Mouse (Mus musculus) urinary bladder, postnatal 10 days (tissue): ENCODE data around the gene Thrsp.

Source experiments
- DNase-seq: peaks from one replicate; pipeline ENCODE4 v3.0.0; 2022; ENCODE audit warnings: low spot score

Thrsp gene

GRCm38 (mm10) chr7:97418717-97419116, 1.2 kb upstream of the Thrsp start:
- no peak for DNase-seq

DNA sequence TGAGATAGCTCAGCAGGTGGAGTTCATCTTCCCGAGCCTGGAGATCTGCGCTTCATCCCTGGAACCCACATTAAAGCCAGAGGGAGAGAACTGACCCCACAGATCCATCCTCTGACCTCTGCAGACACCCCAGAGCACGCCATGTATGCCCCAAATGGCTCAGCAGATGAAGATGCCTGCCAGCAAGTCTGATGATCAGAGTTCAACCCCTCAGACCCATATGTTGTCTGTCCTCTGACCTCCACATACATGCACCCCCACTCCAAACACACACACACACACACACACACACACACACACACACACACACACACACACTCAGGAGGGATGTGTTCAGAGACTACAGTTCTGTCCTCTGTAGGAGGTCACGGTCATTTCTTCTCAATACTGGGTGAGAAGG, 1.1 kb downstream of the Thrsp start:
- DNase-seq, result no peak

DNA sequence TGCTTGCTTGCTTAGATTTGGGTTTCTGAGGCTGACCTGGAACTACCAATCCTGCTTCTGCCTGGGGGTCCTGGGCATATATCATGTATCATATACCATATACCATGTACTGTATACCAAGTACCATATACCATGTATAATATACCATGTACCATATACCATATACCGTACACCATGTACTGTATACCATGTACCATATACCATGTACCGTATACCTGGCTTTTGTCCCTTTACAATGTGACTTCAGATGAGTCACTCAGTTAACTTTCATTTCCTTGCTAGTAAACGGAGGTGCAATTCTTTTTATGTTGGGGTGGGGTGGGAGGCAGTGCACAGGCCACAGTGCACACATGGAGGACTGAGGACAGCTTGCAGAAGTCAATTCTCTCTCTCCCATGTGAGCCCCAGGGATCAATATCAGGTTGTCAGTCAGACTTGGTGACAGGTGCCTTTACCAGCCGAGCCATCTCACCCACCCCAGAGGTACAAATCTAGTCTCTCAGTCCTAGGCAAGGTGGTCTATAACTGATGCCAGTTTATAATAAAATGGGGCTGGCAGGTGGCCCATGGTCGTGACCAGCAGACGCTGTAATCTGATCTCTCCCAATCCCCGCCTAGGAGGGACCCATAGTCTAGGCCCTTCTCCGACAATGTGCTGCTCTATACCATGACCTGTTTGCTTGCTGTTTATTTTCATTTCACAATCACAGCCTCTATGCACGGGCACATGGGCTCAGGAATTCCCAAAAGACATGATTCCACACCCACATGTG, 2.4 kb downstream of the Thrsp start:
- no peak for DNase-seq

GRCm38 (mm10) chr7:97414426-97414825, 3.1 kb downstream of the Thrsp start:
- no peak for DNase-seq

GRCm38 (mm10) chr7:97413981-97414380, 3.5 kb downstream of the Thrsp start:
- DNase-seq, result no peak

GRCm38 (mm10) chr7:97411575-97411974, 6.0 kb downstream of the Thrsp start:
- DNase-seq, result no peak

DNA sequence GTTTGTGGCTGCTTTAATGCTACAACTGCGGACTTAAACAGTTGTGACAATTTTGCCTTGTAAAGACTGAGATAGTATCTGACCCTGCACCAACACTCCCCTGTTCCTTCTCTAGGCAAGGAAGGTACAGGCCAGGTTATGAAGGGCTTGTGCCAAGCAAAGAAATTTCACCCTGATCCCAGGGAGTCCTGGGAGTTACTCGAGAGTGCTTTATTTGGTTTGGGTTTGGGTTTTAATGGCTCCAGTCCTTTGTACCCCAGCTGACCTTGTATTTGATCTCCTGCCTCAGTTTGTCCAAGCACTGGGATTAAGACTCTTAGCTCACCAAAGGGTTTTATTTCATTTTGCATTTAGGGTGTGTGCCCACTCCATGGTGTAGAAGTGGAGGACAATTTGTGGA, 6.4 kb downstream of the Thrsp start:
- DNase-seq, result no peak

DNA sequence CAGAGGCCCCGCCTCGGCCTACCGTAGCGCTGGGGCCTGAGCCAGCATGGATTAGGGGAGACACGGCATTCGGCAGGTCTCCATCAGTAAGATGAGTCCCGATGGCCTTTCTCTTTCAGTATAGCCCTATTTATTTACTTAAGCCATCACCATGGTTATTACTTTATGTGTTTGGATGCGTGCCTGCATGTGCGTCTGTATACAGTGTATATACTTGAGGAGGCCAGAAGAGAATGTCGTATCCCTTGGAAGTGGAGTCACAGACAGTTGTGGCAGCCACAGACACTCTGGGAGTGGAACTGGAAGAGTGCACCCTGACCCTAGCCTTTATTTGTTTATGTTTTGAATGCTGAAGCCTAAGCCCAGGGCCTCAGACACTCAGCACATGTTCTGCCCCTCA, 10.4 kb downstream of the Thrsp start:
- DNase-seq, result no peak

DNA sequence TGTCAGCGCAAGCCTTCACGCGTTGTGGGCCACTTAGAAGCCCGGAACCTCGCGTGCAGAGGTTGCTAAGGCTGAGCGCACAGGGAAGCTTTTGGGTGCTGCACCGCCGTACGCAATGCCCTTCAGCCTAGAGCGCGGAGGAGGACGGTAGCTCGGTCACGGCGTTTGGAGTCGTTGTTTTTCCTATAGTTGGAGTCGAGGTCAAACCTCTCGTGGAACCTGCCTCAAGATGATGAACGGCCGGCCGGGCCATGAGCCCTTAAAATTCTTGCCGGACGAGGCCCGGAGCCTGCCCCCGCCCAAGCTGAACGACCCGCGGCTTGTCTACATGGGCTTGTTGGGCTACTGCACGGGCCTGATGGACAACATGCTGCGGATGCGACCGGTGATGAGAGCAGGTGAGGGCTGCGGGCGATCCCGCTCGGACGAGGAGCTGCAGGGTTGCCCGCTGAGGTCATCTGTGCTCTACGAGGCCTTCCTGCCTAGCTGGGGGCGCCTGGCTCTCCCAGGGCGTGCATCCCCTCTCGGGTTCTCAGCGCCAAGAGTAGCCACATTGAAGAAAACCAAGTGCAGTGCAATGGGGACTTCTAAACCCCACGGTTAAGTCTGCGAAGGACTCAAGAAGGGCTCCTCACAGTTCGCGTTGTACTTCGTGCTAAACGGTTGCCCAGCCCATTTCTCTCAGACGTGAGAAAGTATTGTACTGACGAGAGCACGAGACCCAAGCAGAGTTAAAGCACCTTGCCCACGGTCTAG, 17.4 kb downstream of the Thrsp start, which contains the start of gene Ndufc2:
Gene Ndufc2 (plus strand): TSS at position 44 of the 756 bp plus-strand sequence.
- DNase-seq, result no peak

DNA sequence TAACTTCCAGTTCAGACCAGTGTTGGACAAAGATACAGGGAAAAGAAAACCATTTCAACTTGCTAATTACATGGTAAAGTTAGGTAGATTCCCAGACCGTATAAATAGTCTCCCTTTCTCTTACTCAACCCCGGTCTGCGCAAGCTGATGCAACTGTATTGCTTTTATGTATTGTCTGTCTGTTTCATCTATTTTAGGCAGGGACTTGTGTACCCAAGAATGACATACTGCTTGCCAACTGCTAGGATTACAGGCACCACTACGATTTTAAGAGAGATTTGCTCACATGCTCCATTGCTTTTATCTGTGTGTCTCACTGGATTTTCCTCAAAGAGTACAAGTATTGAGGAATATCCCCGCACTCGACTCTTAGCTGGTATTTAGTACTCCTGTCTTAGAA, 18.6 kb downstream of the Thrsp start:
- no peak for DNase-seq

DNA sequence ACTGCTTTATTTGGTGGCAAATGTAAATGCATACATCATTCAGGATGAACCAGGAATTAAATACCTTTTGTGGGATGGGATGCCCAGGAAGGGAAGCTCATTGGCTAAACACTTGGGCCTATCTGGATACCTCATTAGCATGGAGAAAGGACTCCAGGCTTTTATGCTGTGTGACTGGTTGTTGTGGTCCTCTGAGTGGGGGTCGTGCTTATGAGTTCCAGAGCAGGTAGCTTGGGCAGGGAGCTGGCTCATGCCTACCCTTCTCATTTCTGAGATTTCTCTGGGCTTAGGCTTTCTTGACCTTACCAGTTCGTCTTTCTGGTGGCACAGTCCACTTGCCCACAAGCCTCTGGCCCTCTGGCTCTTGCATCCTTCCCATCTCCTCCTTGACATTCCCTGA, 23.2 kb downstream of the Thrsp start:
- DNase-seq, result no peak

DNA sequence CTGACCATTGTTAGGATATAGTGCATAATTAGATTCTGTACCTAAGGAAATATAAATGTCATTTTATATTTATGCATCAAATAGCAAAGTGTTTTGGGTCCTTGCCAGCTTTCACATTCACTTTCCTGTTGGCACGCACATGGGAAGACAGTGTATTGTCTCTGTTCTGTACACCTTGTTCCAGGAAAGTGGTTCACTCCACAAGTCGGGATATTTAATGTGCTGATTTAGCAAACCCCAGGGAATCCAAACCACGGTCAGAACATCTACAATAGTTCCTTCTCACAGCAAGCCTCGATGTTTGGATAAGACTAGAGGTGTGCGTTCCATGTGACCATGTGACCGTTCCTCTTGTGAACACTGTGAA, 25.5 kb downstream of the Thrsp start:
- no peak for DNase-seq

- no peak for DNase-seq
Measured at GRCm38 (mm10) chr7:97391293-97392078, 26.0 kb downstream of the Thrsp start.

DNA sequence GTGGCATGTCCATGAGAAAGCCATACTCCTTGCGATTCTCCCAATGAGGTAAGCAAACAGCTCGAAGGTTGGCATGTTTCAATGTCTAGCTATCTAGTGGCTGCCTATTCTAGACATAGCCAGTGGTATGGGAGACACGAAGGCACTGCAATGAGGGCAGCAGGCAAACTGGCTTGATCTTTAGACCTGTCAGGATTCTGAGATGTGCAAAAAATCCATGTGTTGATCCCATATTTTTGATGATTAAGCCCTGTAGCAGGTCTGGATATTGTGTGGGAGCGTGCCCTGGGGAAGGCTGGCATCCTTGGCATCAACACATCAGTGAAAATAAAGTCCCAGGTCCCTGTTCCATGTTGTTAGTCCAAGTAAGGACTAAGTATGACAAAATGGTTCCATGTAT, 29.0 kb downstream of the Thrsp start:
- no peak for DNase-seq

DNA sequence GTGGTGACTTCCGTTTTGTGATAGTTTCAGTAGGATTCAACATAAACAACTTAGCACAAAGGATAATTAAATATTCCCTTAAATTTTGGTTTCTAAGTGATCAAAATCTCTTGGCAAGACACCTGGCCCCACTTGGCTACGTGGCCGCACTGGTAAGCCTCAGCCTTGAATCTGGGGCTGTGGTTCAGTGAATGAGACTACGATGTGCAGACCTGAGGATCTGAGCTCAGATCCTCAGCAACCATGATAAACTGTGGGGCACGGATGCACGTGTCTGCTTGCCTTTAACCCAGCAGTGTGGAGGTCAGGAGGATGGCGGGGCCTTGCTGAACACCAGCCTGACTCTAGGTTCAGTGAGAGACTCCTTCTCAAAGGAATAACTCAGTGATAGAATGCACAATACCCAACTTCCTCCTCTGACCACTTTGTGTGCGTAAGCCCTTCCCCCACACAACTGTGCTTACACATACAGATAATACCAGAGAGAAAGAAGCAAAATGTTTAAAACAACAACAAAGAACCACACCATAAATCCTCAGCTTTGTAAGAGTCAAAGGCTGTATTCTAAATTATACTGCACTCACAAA, 29.9 kb downstream of the Thrsp start:
- DNase-seq, result no peak

DNA sequence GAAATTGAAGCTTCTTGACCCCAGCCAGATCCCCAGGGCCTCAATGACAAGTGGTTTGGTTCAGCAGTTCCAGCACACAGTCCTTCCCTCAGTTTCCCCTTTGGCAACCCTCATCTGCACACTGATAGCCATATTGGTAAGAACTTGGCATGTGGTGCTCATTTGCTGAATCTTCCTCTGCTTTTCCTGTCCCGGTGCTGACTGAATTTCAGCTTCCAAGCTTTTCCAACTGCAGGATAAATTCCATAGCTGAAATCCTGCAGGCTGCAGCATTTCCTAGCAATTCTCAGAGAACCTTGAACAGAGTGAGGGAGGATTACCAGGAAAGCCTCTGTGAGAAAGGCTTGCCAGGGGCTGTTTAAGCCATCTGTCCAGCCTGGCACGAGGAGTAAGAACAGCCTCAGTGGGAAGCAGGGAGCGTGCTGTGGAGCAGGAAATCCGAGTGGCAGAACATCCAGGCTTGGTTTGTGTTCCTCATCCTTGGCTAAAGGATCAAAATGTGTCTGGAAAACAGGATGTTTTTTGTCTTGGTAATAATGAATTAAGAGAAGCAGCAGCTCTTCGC, 30.6 kb downstream of the Thrsp start:
- no peak for DNase-seq

DNA sequence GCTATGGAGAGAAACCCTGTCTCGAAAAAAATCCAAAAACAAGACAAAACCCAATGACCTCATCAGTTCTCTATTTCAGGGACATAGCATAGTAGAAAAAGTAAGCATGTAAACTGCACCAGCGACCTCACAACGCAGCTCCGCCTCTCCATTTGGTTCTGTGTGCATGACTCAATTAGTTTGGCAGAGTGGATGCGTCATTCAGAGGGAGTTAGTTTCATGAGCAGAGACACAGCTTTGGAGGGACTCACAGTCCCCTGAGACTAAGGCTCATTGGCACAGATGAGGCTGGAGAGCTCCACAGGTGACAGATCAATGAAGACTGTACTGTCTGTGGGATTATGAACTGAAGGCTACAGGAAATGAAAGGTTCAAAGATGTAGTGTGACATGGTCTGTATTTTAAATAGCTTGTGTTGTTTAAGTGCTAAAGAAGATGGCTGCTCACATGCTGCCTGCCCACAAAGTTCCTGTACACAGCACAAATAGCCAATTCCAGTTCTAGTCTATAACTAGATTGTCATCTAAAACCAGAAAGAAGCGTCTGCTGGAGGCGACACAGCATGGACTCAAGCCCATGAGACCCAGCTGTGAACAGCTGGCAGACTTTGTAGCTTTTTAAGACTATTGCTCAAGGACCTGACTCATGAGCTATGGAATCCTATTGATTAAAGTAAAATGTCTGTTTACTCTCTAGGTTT, 31.3 kb downstream of the Thrsp start:
- no peak for DNase-seq

- no peak for DNase-seq
Measured at GRCm38 (mm10) chr7:97383496-97384132, 33.9 kb downstream of the Thrsp start.

DNA sequence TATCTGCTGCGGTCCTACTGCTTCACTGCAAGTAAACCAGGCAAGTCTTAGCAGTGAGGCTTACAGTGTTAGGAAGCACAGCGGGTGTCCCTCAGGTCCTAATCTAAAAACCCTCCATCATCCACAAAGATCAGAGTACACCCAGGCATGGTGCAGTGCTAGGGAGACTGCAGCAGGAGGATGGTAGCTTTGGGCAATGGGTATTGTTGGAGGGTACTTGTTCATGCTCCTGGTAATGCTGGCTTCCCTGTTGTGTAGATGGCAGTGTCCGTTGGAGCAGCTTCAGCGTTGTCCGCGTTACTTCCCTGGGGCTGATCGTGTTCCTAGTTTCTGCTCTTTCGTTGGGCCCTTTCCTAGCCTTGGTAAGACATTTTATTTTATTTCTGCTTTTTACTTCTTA, 34.9 kb downstream of the Thrsp start:
- DNase-seq, result no peak

DNA sequence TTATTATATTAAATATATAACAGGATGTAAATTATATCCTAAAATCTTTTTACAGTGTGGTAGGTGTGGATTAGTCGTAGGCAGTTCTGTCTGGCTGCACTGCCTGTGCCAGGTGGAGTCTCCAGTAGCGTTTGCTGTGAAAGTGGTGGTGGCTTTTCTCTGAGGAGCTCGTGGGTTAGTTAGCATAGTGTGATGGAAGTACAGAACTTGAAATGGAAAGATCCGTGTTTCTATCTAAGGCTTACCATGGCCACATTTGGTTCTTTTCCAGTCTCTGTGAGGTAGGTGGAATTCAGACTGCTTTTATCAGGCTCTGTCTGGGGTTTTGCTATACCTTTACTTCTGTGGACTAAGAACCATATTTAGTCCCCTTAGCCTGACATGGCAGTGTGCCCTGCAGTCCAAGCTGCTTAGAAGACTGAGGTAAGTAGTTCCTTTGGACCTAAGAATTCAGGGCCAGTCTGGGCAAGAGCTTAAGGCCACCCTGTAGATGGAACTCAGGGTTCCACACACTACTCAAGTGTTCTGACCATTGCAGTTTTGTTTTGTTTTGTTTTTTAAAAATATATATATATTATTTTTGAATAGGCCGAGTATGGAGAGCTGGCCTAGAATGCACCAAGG, 36.9 kb downstream of the Thrsp start:
- DNase-seq, result no peak

- DNase-seq, result no peak
Measured at GRCm38 (mm10) chr7:97379304-97379703, 38.2 kb downstream of the Thrsp start.
